In the genomic region with DNA sequence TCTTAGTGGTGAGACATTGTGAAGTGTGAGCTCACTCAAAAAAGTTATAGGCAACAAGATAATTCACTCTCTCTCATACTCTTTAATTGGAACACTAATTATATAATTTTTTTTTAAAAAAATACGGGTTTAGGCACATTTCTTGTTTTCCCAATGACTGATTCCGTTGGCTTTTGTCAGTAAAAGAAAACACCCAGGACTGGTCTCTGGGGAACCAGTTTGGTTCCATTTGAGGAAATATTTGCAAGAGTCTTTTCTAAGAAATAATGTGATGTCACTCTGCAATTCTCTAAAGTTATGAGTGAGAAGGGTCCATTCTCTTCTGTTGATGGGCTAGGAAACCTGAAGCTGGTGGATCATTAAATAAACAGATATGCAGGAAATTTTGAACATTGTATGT, we compare ENCODE assay signal across 15 mouse cellular contexts.
"Had no signal": no experiment of that assay in that cellular context is flagged by ENCODE, and none has a peak within 500 bp of the region (broad histone marks: within the 10 kb centered on the region; RNA-seq: fewer than 3 reads in every experiment).

No protein-coding gene starts in this region.

- H3K36me3 ChIP-seq: midbrain, embryonic 13.5 days; midbrain, embryonic 15.5 days; neural tube, embryonic 12.5 days; stomach, embryonic 15.5 days had no signal

- H3K27me3 ChIP-seq: megakaryocyte, embryonic 14.5 days; midbrain, embryonic 13.5 days; midbrain, embryonic 15.5 days; neural tube, embryonic 12.5 days; stomach, embryonic 15.5 days had no signal

- H3K4me1 ChIP-seq: stomach, embryonic 15.5 days had no signal

- H3K27ac ChIP-seq: macrophage; midbrain, embryonic 13.5 days; midbrain, embryonic 15.5 days; neural tube, embryonic 12.5 days; stomach, embryonic 15.5 days; stomach, postnatal 0 days had no signal

- H3K9me3 ChIP-seq: midbrain, embryonic 13.5 days; midbrain, embryonic 15.5 days; neural tube, embryonic 12.5 days; stomach, embryonic 15.5 days had no signal

- DNase-seq: lung, adult 18-20 months; lung, embryonic 14.5 days; lung, postnatal 10 days; right cerebral cortex, postnatal 25 days; right cerebral cortex, postnatal 4 days; thymus, adult 2 months; thymus, postnatal 25 days; thymus, postnatal 4 days had no signal

- H3K4me3 ChIP-seq: megakaryocyte, embryonic 14.5 days; midbrain, embryonic 13.5 days; midbrain, embryonic 15.5 days; neural tube, embryonic 12.5 days; stomach, embryonic 15.5 days had no signal
